Mouse (Mus musculus) T-helper 17 cell (primary cell): Measurements from ENCODE around the gene Tnr.

Source experiments
- in situ Hi-C, 2 experiments: fragments of 300-600 bp; cut with MboI, MseI; formaldehyde crosslinking; loops; 1 replicate in 1 of 2; 2 replicates in 1 of 2; pipeline ENCODE4 v1.15.1; 2025; ENCODE audit warnings: high pct_unique_total_duplicates in 2 of 2

Tnr gene

DNA sequence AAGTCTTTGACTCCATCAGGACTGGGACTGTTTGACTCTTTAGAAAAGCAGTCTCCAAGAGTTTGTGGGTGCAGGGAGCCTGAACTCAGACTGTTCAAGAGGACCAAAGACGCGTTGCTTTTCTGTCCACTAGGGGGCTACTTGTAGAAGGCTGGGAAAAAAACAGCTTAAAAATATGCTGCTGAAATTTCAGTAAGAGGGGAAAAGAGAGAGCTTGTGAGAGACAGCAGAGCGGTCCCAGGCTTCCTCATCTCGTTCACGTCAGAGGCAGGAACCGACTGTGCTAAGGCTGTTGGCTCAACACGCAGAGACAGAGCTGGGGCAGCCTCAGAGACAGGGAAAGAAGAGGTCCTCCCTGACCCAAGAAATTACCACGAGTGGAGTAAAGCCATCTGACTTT, at the start of gene Tnr:
TSS of gene Tnr (plus strand) at position 192 of the 400 bp plus-strand sequence.
- in situ Hi-C loops = no loop called here

DNA sequence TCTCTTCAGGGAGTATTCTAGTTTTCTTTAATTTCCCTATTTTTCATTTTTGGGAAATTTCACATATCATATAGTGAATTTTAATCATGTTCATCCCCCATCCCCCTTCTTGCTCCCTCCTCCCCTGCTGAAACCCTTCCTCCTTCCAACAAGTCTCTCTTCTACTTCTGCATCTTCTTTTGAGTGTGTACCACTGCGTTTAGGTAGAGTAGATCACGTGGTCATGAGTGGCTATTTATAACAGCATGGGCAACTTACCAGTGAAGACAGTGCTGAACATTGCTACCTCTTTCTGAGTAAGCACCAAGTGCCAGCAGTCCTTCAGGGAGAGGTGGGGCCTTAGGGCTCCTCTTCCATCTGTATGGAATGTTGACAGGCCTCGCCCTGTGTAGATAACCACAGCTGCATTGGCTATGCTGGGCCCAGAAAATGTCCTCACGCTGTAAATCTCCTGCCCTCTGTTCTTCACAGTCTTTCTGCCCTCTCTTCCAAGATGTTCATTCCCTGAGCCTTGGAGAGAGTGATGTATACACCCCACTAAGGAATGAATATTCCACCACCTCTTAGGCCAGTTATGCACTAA, 33.6 kb upstream of the Tnr start:
- in situ Hi-C loops = no loop called here

DNA sequence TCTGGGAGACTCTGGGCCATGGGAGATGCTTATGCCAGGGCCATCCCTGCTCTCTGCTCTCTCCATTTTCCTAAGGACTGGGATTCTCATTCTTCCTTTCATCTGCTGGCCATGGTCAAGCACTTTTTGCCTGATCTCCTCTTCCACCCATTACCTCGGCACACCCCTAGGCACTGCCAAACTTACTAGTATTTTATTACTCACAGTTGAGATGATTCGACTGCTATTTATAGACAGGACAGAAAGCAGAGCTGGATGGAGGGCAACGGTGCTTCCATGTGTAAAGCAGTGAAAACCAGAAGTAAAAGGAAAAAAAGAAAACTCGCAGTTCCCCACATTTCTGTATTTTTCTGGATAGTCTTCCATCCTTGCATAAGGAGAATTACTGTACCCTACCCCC, 31.0 kb upstream of the Tnr start:
- in situ Hi-C loops = no loop called here

DNA sequence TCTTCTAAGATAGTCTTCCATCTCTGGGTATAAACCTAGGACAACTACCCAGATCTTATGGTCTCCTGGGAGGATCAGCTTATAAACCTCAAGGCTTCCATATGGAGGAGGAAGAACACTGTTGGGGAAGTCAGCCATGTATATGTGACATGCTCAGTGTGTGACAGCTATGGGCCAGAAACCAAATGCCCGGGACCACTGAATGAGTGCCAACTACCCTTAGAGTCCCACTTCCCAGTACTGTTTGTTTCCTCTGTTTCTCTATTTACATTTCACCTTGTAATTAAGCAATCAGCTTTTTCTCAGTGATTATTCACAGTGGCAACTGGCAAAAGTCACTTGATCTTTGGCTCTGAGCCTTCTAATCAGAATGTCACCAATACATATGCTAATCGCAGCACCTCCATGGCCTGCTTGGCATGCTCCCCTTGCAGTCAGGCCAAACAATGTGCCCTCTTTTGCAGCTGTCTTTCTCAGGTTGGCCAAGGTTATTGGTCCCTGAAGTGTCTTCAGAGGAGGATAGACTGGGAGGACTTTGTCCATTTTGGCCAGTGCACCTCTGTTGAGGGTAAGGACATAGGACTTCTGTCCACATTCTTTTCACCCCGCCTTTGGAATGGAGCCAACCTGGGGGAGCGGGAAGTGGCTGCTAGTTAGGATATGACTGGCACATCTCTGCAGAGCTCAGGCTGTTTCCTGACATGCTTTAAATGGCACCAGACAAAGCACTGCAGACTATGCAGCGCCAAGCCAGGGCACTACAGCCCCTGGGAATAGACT, 29.7 kb upstream of the Tnr start:
- in situ Hi-C loops = no loop called here

DNA sequence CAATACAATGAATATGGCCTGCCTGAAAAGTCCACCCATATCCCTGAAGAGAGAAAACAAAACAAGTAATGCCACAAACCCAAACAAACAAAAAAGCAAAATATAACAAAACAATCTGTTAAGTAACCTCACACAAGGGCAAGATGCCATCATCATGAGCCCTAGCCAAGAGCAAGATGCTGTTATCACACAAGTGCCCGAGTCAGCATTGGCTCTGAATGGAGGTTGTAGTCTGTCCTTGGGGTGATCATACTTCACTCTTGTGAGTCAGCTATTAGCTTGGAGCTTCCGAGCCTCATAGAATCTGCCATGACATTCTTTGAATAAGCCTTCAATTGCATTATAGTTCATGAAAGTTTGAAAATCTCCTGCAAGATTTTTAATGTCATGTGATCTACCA, 25.3 kb upstream of the Tnr start:
- in situ Hi-C loops = no loop called here

DNA sequence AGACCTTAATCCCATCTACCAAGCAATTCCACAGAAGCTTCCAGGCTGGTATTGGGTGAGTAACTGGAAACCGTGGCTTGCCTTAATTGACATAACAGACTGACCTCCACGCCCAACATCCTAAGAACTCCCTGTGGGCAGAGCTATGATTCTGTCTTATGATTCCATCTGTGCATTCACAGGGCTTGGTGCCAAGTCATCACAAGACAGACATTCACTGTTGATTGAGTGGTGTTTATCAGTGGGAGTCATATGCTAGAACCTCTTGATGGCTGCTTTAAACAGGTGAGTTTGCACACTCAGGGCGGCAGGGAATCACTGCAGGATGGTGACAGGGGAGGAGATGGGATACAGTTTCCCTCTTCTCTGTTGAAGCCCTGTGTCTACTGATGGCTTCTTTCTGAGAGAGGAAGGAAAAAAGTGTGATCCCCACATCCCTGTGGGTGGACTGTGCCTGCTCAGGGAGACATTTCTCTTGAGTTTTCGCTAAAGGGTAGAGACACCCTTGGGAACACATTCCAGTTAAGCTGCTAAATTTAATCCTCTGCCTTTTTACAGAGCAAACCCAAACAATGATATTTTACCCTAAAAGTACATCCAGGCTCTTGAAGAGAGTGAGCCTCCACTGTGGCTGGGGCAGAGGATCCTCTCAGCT, 23.6 kb upstream of the Tnr start:
- in situ Hi-C loops = no loop called here

DNA sequence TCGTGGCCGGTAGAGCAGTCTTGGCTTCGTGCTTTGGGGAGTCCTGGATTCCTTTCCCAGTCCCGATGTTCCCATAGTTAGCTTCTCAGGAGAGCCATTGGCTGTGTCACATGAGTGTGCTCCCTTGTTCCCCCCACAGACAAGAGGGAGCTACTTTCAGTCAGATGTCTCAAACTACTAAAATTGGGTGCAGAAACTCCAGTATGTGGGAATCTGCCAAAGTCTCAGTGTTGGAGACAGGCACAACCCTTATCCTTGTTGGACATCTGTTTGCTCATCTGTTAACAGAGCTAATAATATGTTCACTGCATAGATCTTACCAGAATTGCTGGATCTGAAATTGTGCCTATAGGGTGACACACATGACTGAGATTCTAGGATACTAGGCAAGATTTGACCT, 21.7 kb upstream of the Tnr start:
- in situ Hi-C loops = no loop called here

DNA sequence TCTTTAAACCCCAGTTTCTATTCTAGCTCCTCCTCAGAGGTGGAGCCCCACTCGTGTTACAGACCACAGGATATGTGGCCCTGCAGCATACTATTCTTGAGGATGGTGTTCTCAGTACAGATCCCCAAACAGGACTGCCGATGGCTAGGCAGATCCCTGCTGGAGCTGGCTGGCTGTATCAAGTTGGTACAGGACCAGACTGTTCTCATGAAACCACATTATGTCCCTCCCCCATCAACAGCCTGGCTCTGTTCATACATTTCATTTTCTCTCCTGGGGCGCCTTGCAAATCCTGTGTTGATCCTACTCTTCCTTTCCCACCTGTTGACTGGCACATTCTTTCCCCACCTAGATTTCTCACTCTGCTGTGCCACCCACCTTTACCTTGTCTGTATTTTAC, 12.9 kb upstream of the Tnr start:
- in situ Hi-C loops = no loop called here

DNA sequence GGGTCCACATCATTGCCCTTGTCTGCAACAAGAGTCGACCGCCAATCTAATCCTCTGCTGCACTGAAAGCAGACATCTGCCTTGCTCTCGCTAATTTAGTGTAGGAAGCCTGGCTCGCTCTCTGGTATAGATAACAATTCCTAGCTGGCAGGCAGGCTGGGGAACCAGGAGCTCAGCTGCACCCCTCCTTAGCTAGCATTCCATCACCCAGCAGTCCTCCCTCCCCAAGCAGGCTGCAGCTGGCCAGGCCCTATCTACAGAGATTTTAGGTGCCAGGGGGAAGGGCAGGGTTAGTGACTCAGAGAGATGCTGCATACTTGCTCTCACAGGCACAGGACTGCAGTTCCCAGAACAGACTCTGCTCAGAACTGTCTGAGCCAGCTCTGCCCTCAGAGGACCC, 5.9 kb upstream of the Tnr start:
- in situ Hi-C loops = no loop called here

DNA sequence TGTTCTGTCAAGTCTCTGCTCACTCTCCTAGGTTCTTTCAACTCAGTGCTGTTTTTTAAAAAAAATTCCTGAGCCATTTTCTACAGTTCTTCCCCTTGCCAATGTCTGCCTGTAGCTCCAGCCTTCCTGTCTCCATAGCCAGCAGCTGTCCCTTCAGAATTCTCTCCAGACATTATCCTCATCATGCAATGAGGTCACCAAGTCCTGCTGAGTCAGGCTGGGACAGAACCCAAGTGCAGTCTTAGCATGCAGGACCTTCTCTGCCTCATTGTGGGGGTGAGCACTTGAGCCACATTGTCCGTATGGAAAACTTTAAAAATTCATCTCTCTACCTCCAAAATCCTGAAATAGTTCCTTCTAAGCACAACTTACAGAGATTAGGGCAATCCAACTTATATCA, 4.4 kb upstream of the Tnr start:
- in situ Hi-C loops = no loop called here

DNA sequence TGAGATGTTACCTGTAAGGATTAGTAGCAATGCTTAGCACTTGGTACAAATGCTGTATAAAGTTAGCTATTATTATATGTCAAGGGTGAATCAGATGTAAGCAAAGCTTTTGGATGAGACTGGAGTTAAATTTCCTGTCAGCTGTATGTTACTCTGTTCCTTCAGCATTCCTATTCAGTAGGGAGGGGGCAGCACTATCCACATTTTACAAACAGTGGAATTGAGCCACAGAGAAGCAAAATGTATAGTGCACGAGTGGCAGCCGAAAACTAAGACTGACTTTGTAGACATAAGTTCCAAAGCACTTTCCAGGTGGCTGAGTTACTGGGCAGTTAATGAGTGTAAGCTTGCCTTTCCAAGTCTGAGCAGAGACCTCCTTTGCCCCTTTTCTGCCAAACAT, 500 bp upstream of the Tnr start:
- in situ Hi-C loops = no loop called here

DNA sequence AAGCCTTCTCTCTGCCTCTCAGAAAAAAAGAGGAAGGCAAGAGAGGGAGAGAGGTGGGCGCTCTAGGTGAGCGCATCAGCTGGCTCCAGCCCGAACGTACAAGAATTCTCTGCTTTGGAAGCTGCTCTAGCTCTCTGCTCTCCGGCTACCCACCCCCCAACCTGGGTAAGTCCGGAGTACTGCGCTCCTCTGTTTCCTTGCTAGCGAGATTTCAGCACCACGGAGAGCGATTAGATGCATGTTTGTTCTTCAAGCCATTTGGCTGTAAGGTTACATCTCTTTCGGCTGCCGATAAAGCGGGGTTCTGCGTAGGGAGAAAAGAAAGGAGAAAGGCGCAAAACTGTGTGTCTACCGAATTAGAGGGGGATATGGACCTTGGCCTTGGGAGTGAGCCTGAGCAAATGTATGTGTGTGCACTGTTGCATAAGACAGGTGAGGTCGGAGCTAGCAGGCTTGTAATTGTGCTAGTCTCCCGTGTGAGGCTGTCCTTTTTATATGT, 531 bp downstream of the Tnr start:
- in situ Hi-C loops = no loop called here

DNA sequence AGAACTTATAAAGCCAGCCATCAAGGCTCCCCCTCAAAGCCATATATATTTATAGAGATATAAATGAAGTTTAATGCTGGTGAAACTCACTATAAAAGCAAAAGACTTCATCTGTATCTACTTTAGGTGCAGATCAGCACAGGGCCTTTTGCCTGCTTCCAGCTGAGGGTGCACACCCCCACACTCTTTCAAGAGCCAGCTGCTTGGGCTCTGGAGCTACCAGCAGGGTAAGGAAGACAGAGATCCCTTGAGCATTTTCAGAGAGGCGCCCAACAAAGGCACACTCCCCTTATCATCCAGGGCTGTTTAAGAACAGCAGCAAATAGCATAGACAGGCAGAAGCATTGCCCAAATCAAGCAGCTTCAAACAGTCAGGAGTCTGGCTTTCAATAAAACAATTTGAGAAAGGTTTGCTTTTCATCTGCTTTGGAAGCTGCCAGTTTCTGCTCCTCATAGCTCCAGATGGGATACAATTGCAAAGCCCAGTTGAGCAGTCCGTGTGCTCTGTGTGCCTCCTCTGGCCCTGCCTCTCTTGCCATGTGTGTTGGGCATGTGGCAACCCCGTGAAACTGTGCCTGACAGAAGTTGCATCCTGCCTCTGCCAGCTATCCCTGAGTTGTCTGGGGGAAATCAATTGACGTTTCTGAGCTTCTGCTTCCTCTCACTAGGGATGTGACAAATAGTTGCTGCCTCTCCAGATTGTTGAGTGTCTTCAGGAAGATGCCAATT, 9.4 kb downstream of the Tnr start:
- in situ Hi-C loops = no loop called here

DNA sequence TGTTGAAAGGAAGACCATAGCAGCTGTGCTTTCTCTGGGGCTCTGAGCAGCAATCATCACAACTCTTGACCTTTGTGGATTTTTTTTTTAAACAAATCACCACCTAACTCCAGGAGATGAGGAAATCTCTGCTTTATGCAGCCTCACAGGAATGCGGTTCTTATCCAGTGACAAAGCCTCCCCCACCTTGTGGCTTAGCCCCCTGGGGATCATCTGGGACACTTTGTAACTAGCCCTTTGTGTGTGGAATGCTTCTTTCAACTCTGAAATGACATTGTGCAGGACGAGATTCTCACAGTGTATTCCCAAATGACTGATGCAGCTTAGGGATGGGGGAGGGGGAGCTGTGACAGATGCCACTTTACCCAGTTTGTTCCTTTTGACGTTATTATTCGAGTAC, 12.0 kb downstream of the Tnr start:
- in situ Hi-C loops = no loop called here

DNA sequence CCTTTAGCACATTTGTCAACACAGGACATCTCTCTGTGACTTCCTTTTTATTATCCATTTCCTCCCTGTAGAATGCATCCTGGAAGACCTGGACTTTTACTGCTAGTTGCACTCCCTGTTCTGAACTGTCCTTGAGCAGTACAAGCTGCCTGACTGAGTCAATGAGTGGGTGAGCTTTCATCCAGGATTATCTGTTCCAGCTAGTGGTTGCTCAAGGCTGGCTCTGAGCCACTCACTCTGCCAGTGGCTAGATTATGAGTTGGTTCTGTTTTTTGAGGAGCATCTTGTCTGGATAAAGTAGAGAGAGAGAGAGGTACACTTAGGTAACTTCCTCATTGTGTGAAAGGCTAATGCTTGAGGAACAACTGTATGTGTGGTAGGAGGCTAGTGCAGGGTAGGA, 14.0 kb downstream of the Tnr start:
- in situ Hi-C loops = no loop called here

DNA sequence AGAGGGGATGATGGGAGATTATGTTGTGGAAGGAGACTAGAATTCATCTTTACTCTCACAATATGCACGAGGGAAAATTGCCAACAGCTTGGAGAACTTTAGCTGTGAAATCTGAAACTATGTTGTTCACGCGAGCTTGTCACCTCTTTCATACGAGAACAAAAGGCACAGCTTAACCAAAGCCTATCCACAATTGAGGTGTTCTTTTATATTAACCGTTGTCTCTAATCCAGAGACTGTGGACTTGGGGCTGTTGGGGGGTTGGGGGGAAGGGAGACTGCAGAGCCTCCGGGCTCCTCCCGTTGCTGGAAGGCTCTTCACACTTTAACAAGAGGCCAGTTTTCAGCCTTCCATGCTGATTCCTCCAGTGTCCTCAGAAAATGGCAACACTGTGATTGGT, 14.5 kb downstream of the Tnr start:
- in situ Hi-C loops = no loop called here

DNA sequence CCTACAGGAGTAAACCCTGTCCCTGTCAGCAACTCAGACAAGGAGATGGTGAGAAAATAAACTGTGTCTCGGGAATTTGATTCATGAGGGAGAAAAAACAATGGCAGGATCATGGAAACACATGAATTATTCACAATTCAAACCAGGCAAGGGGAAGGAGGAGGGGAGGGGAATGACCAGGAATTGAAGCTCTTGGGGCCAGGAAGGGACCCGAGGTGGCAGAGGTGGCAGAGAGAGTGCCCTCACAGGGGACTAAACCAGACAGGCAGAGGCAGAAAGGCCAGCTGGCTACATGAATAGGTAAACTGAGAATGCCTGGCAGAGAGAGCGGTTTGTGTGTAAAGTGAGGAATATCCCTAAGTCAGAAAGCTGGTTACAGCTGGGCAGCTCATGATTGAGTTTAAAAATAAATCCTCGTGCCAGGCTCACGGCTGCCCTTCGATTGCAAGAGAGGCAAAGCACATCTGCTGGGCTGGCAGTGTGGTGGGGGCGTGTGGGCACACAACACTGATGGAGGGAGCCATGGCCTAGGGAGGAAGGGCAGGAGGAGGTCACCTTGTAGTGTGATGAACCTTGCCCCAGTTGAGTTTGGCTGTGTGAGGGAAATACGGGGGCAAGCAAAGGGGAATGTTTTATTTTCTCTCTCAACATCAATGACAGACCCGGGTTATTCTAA, 22.0 kb downstream of the Tnr start:
- in situ Hi-C loops = no loop called here

DNA sequence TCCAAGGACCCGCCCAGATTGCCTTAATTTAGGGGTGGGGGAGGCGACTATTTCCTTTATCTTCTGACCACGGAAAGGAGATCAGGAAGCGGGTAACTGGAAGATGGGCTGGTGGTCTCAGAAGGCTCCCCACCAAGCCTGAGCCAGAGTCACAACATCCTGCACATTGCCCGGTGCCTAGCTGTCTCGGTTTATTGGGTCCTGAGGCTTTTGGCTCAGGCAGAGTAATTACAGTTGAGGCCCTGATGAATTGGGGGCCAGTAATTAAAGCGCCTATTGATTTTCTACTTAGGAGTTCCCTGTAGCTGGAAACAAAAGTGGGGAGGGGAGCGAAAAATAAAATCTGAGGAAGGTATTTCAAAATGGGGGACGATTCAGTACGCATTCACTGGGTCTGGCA, 27.5 kb downstream of the Tnr start:
- in situ Hi-C loops = no loop called here

DNA sequence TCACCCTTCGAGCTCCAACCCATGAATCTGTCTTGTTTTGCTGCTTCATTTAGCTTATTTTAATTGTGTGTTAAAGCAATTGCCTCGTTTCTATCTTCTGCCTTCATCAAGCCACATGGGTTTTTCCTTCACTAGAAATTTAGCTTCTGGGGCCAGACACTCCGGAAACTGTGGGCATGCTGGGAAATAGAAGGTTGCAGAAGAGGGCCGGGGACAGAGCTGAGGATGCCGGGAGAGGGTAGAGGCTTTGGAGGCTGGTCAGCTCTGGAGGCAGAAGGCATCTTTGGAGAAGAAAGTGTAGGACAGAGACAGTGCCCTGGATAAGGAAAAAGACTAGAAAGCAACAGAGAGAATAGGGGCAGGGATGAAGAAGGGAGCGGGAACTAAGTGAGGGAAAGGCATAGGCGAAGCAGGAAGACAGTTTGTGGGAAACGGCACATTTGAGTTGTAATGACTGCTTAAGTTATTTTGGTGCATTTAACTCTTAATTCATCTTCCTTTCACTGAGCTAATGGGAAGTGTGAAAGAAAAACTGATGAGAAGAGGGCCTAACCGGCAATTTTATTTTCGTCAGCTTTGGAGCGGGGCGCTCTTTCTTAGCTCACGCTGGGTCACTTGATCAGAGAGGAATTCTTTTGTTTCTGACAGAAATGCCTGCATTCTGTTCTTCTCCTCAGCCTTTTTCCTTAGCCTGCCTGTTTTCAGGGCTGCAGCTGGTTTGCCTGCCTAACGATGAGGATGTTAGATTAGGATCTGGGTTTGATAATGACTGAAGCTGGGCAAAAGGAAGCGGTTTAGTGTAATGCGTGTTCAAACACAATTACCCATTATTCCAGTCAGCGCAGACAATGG, 28.2 kb downstream of the Tnr start:
- in situ Hi-C loops = no loop called here

DNA sequence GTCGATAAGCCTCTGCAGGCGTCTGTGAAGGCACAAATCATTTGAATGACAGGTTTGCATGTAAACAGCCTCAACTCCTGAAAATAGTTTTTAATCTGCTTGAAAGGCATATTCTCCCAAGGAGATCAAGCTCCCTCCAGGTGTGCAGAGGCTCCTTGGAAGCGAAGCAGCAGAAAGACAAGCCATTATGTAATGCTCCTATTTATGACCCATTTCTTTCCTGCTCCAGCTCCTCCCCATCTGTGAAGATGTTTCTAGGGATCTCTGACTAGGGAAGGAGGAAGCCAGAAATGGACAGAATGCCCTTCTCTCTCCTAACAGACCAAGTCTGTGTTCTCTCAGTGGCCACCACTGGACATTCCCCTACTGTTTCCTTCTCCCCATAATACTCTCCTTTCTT, 38.0 kb downstream of the Tnr start:
- in situ Hi-C loops = no loop called here

DNA sequence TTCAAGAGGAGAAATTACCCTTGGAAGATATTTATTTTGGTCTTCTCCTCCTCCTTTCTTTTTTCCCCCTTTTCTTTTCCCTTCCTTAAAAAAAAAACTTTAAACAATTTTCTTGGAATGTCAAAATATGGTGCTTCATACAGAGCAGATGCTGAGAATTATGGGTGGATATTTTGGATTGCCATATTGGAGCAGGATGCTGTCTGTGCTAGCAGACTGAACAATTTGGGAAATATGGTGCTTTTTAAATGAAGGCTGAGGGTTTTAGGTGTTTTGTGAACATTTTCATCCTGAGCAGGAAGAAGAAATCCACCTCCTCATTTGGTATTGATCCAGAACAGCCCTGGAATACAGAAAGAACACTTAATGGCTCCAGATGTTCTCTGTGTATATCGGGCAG, 41.6 kb downstream of the Tnr start:
- in situ Hi-C loops = no loop called here
